Mouse (Mus musculus) limb, embryonic 11.5 days (tissue): ENCODE measurements at regions not wholly inside any gene's neighbourhood (a gene's known extent, or its start where the extent isn't known, plus 50 kb on each side); places are given as distances from the start of the nearest gene placed in this dataset.

Experiments used
- ATAC-seq: fragments of 200-750 bp; cut with Nextera tagmentation; 2 replicates; pipeline ENCODE4 v1.8.0; 2017; ENCODE audit warnings: low read depth; ENCODE audit not compliant: insufficient number of reproducible peaks, low FRiP score, low TSS enrichment
- DNase-seq: peaks from one replicate; pipeline ENCODE4 v3.0.0-alpha.2; 2015; ENCODE audit warnings: low spot score
- H3K27ac ChIP-seq: fragments of 300-500 bp; sonication (generic); replicated peaks from 2 replicates; pipeline ENCODE4 v1.5.1; 2014; ENCODE audit warnings: low read depth, mild to moderate bottlenecking, low read length
- H3K27me3 ChIP-seq: fragments of 300-500 bp; sonication (generic); 2 replicates; pipeline ENCODE4 v1.6.1; 2014; ENCODE audit warnings: mild to moderate bottlenecking, low read length, mixed read lengths; ENCODE audit not compliant: control insufficient read depth, insufficient read depth
- H3K36me3 ChIP-seq: fragments of 300-500 bp; sonication (generic); 2 replicates; pipeline ENCODE4 v1.6.1; 2014; ENCODE audit warnings: mild to moderate bottlenecking, low read length, moderate library complexity, mixed read lengths; ENCODE audit not compliant: control insufficient read depth, insufficient read depth
- H3K4me1 ChIP-seq: fragments of 300-500 bp; sonication (generic); 2 replicates; pipeline ENCODE4 v1.6.1; 2014; ENCODE audit warnings: low read length, mixed read lengths; ENCODE audit not compliant: control insufficient read depth, insufficient read depth
- H3K4me2 ChIP-seq: fragments of 300-500 bp; sonication (generic); 2 replicates; pipeline ENCODE4 v1.6.1; 2014; ENCODE audit warnings: low read depth, mild to moderate bottlenecking, moderate library complexity; ENCODE audit not compliant: severe bottlenecking
- H3K4me3 ChIP-seq: fragments of 300-500 bp; sonication (generic); 2 replicates; pipeline ENCODE4 v1.5.1; 2014; ENCODE audit warnings: low read depth, low read length
- H3K9ac ChIP-seq: fragments of 300-500 bp; sonication (generic); 2 replicates; pipeline ENCODE4 v1.6.1; 2014; ENCODE audit warnings: mild to moderate bottlenecking, low read length
- H3K9me3 ChIP-seq: fragments of 300-500 bp; sonication (generic); 2 replicates; pipeline ENCODE4 v1.6.1; 2016; ENCODE audit warnings: low read length; ENCODE audit not compliant: control insufficient read depth
- whole genome bisulfite sequencing: fragments of 180-500 bp; shearing (Covaris S2); extraction: QIAGEN DNeasy Blood & Tissue Kit; methylation state at CpG from one replicate; pipeline ENCODE4 v1.1.7; 2014; 5-methylcytosine and 5-hydroxymethylcytosine counted together

DNA sequence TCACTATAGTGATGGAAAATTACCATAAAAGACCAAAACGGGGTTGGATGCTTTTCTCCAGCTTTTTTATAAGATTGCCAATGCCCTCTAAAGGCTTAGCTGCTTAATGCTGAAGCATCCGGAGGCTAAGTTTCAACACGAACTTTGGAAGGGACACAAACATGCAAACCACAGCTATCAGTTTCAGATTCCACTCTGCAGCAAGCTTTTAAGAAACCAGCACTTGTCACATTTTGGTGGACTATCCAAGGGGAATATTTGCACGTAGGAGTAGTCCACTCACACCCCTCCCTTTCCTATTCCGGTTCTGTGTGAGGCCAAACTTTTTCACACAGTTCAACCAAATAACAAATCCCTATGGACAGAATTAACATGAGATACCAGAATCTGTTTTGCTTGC is 157.9 kb downstream of the Plpp3 start:
- no peaks in the 10 kb centered on the region for H3K27me3 ChIP-seq
- no peak overlapping the region for H3K27ac ChIP-seq
- DNase-seq, result no peak
- H3K9me3 ChIP-seq, result no peaks in the 10 kb centered on the region
- H3K9ac ChIP-seq, result no peak overlapping the region
- 79% methylated on average over 5 of the region's 5 CpGs for WGBS
- ATAC-seq, result no peak
- no peak overlapping the region for H3K4me3 ChIP-seq
- H3K4me2 ChIP-seq, result no peak overlapping the region
- H3K36me3 ChIP-seq, result no peaks in the 10 kb centered on the region
- no peaks in the 10 kb centered on the region for H3K4me1 ChIP-seq

DNA sequence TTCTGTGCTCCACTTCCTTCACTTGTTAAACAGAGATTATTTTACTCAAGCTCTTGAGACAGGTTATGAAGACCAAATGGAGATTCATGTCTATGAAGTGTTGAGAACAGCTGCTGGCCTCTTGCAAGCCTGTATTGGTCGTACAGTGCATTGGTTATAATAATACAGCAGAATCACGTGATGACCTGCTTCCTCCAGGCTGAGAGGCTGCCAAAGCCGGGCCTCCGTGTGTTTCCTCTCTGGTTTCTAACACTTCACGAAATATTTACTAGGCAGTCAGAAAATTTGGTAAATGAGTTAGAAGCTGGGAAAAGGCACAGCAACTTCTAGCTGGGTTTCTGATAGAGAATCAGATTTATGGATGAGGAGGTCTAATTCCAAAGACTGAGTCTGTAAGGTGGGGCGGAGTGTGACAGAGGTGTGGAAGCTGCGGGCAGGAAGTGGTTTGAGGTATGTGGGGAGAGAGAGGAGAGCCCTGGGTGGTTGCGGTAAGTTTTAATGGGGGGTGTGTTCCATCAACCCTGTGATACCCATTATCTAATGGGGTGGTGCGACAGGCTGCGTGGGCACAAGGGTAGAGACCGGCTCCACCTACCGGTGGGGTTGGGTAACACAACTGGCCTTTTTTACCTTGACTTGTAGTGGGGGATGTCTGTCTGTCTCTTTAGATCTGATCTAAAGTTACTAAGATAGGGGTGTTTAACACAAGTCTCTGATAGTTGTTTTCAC is 159.5 kb downstream of the Plpp3 start:
- Histone ChIP-seq H3K4me3 (no peak overlapping the region), H3K27me3 (no peaks in the 10 kb centered on the region), H3K4me1 (no peaks in the 10 kb centered on the region), H3K27ac (no peak overlapping the region), H3K36me3 (no peaks in the 10 kb centered on the region), H3K9me3 (no peaks in the 10 kb centered on the region), H3K9ac (no peak overlapping the region), H3K4me2 (no peak overlapping the region)
- WGBS, result 73% methylated on average over 12 of the region's 12 CpGs
- no peak for DNase-seq
- no peak for ATAC-seq

DNA sequence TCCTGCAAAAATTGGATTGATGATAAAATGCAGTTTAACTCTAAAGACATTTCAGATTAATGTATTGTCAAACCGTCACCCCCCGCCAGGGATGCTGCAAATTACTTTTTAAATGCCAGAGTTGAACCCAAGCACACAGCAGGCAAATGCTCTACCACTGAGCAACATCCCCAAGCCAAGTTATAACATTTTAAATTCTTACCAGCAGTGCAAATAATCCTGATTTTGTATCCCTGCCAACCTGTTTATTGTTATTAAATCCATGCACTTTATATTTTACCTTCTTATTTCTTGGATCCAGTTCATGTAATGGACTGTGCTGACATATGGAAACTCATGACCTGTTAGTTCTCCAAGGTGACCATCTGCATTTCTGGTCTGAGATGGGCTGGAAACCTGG is 161.3 kb downstream of the Plpp3 start:
- Histone ChIP-seq H3K9ac (no peak overlapping the region), H3K4me2 (no peak overlapping the region), H3K27ac (no peak overlapping the region), H3K4me1 (no peaks in the 10 kb centered on the region), H3K36me3 (no peaks in the 10 kb centered on the region), H3K4me3 (no peak overlapping the region), H3K9me3 (no peaks in the 10 kb centered on the region), H3K27me3 (no peaks in the 10 kb centered on the region)
- ATAC-seq, result no peak
- DNase-seq, result no peak
- 89% methylated on average over 2 of the region's 2 CpGs for WGBS

DNA sequence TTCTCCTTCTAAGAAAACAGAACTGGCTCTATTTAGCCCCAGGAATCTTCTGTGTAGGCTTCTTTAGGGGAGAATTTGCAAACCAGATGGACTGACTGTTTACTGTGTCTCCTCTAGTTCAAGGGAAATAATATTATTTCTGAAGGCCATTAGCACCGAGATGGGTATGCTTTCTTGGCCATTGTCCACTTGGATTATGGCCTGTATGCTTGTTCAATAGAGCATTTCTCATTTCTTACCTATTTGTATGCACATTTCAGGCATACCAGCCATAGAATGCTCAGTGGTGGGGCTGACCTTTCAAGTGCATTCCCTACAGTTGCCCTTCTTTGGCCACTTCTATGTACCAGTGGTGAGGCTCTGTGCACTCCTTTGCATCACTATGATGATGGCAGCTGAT is 166.3 kb downstream of the Plpp3 start:
- no peaks in the 10 kb centered on the region for H3K9me3 ChIP-seq
- H3K9ac ChIP-seq, result no peak overlapping the region
- no peaks in the 10 kb centered on the region for H3K4me1 ChIP-seq
- H3K27me3 ChIP-seq, result no peaks in the 10 kb centered on the region
- no peaks in the 10 kb centered on the region for H3K36me3 ChIP-seq
- ATAC-seq (no peak), DNase-seq (no peak)
- H3K4me2 ChIP-seq, result no peak overlapping the region
- no peak overlapping the region for H3K27ac ChIP-seq
- H3K4me3 ChIP-seq, result no peak overlapping the region
- 86% methylated on average over 1 of the region's 1 CpGs for WGBS

DNA sequence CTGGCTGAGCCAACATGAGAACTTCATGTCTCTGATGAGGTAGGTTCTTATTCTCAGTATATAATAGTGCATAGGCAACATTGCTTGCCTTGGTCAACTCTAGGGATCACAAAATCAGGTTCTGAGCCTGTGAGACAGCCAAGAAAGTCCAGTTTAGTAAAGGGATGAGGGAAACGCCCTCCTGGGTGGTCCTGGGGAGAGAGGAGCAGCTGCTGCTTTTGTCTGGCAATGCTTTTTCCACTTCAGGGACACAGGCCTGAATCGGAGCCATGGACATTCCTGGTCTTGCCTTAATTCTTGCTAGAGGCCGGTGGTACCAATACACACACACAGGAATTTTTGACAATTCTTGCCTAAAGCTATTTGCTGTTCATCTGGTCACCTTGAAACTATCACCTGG is 169.8 kb downstream of the Plpp3 start:
- no peaks in the 10 kb centered on the region for H3K36me3 ChIP-seq
- no peak overlapping the region for H3K27ac ChIP-seq
- no peaks in the 10 kb centered on the region for H3K4me1 ChIP-seq
- H3K9me3 ChIP-seq, result no peaks in the 10 kb centered on the region
- no peak overlapping the region for H3K4me3 ChIP-seq
- H3K9ac ChIP-seq, result no peak overlapping the region
- H3K4me2 ChIP-seq, result no peak overlapping the region
- WGBS, result 77% methylated on average over 3 of the region's 3 CpGs
- H3K27me3 ChIP-seq, result no peaks in the 10 kb centered on the region
- ATAC-seq, result no peak
- no peak for DNase-seq

DNA sequence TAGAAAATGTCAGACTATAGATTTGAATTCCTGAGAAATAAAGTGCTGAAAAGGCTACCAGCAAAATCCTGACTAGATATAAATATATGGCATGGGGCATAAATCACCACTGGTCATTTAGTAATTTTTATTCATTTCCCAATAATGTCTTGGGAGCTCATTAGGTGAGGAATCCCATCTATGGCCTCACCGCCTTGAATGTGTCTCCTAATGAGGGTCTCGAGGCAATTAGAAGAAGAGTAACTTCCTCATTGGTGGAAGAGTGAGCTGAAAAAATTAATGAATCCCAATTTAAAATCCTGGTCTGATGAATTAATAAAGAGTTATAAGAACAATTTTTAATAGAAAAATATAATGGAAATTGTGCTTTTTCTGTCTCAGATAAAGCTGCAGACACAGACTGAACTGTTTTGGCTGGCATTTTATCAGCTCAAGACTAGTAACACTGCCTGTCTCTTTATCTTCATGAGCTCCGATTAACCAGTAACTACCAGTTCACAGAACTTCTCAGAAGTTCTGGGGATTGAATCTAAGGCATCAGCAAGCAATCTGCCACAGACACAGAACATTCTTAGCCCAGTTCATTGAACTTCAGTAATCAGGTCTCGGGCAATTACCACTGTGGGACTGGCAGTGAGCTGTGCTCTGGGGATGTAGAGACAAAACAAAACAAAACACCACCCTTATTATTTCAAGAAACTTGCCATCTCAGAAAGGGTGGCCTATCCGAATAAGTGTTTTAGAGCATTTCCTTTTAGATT is 170.7 kb downstream of the Plpp3 start:
- no peaks in the 10 kb centered on the region for H3K4me1 ChIP-seq
- H3K27ac ChIP-seq, result no peak overlapping the region
- H3K4me3 ChIP-seq, result no peak overlapping the region
- no peaks in the 10 kb centered on the region for H3K9me3 ChIP-seq
- ATAC-seq (no peak), DNase-seq (no peak)
- H3K4me2 ChIP-seq, result no peak overlapping the region
- no peaks in the 10 kb centered on the region for H3K27me3 ChIP-seq
- no peak overlapping the region for H3K9ac ChIP-seq
- WGBS, result 86% methylated on average over 5 of the region's 5 CpGs
- no peaks in the 10 kb centered on the region for H3K36me3 ChIP-seq

DNA sequence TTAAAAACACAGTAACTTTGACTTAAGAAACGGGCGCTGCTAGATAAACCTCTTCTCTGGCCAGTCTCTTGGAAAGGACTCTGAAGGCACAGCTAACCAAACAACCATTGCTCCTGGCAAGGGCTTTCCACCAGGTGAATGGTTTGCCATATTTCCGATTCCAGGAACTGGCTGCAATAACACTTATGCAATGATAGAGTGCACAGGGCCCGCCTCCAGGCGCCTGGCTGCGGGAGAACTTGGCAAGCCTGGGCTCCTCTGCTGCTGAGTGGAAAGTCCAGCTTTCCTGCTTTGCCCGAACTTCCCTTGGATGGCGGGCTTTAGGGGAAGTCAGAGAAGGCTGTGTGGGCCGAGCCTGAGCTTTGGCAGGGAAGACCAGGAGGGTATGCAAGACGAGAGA is 171.6 kb downstream of the Plpp3 start:
- Histone ChIP-seq H3K4me3 (no peak overlapping the region), H3K27me3 (no peaks in the 10 kb centered on the region), H3K4me2 (no peak overlapping the region), H3K9me3 (no peaks in the 10 kb centered on the region), H3K27ac (no peak overlapping the region), H3K36me3 (no peaks in the 10 kb centered on the region), H3K9ac (no peak overlapping the region), H3K4me1 (no peaks in the 10 kb centered on the region)
- 89% methylated on average over 10 of the region's 10 CpGs for WGBS
- DNase-seq (no peak), ATAC-seq (no peak)

DNA sequence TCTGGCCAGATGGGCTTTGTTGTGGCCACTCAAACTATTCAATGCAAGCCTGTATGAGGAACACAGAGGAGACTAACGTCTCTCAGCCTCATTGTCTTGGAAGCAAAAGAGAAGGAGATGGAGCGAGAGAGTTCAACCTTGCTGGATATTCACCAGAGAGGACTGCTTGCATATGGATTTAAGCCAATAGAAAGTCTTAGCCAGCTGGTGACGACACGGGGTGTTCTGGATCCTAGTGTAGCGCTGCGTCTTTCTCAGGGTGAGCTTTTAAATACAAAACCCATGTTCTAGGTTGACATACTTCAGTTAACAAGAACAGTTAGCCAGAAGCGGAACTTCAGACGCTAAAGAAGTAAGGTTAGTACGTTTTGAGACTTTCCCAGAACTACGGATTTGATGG is 174.9 kb downstream of the Plpp3 start:
- WGBS, result 91% methylated on average over 10 of the region's 10 CpGs

More for the DNA sequence above, 174.9 kb downstream of the Plpp3 start:
- ATAC-seq, result no peak
- Histone ChIP-seq H3K27me3 (no peaks in the 10 kb centered on the region), H3K9me3 (no peaks in the 10 kb centered on the region), H3K9ac (no peak overlapping the region), H3K4me2 (no peak overlapping the region), H3K4me1 (no peaks in the 10 kb centered on the region), H3K27ac (no peak overlapping the region), H3K4me3 (no peak overlapping the region), H3K36me3 (no peaks in the 10 kb centered on the region)
- DNase-seq, result no peak
